Mouse (Mus musculus) lung, postnatal 0 days (tissue): ENCODE measurements around the gene Hist1h1e. TPM values are rescaled to one million over a fixed set of nuclear protein-coding genes. Genes with fewer than 3 reads are reported as not detected.
"Not testable (repeated sequence)": the region's sequence is repeated elsewhere in the genome, so short reads cannot be mapped to it uniquely, and the experiment has no call there.

Experiments used
- ATAC-seq: fragments of 200-750 bp; cut with Nextera tagmentation; 2 replicates; pipeline ENCODE4 v1.8.0; 2017; ENCODE audit warnings: moderate library complexity
- DNase-seq: peaks from one replicate; pipeline ENCODE4 v3.0.0-alpha.2; 2016; ENCODE audit warnings: low spot score
- H3K27ac ChIP-seq: fragments of 300-500 bp; sonication (generic); 2 replicates; pipeline ENCODE4 v1.5.1; 2014; ENCODE audit warnings: antibody characterized with exemption, mild to moderate bottlenecking, low read length, mixed read lengths
- H3K27me3 ChIP-seq: fragments of 300-500 bp; sonication (generic); replicated peaks from 2 replicates; pipeline ENCODE4 v1.6.1; 2014; ENCODE audit warnings: low read length, mixed read lengths; ENCODE audit not compliant: insufficient read depth
- H3K36me3 ChIP-seq: fragments of 300-500 bp; sonication (generic); 2 replicates; pipeline ENCODE4 v1.6.1; 2014; ENCODE audit warnings: low read length, mixed read lengths; ENCODE audit not compliant: insufficient read depth
- H3K4me1 ChIP-seq: fragments of 300-500 bp; sonication (generic); 2 replicates; pipeline ENCODE4 v1.6.1; 2014; ENCODE audit warnings: antibody characterized with exemption, low read depth, low read length, mixed read lengths; ENCODE audit not compliant: insufficient read depth
- H3K4me2 ChIP-seq: fragments of 300-500 bp; sonication (generic); replicated peaks from 2 replicates; pipeline ENCODE4 v1.6.1; 2014; ENCODE audit warnings: low read depth, mild to moderate bottlenecking, low read length, moderate library complexity, mixed read lengths
- H3K4me3 ChIP-seq: fragments of 300-500 bp; sonication (generic); 2 replicates; pipeline ENCODE4 v1.5.1; 2014; ENCODE audit warnings: low read depth, low read length
- H3K9ac ChIP-seq: fragments of 300-500 bp; sonication (generic); replicated peaks from 2 replicates; pipeline ENCODE4 v1.6.1; 2014; ENCODE audit warnings: low read depth, mild to moderate bottlenecking
- H3K9me3 ChIP-seq: fragments of 300-500 bp; sonication (generic); 2 replicates; pipeline ENCODE4 v1.6.1; 2016; ENCODE audit warnings: low read length, mixed read lengths
- CTCF ChIP-seq: IDR thresholded peaks from 2 replicates; pipeline ENCODE4 v1.5.1; 2016; ENCODE audit warnings: antibody characterized with exemption, mild to moderate bottlenecking
- EP300 ChIP-seq: IDR thresholded peaks from 2 replicates; pipeline ENCODE4 v1.6.1; 2016; ENCODE audit warnings: antibody characterized with exemption, mild to moderate bottlenecking, control low read depth
- WGBS: fragments of 180-500 bp; shearing (Covaris S2); extraction: QIAGEN DNeasy Blood & Tissue Kit; methylation state at CpG from one replicate; pipeline ENCODE4 v1.1.7; 2014; 5-methylcytosine and 5-hydroxymethylcytosine counted together
- polyA plus RNA-seq: library from polyadenylated mRNA; unstranded; fragments of >200 nt; fragmentation: Nextera tagmentation; extraction: Ambion mirVana; gene quantifications from 2 replicates; pipeline ENCODE4 v1.2.1, GENCODE M21; 2015

The Hist1h1e gene
- polyA plus RNA-seq, 1 experiment from 2014 or later = 7.8 TPM

GRCm38 (mm10) chr13:23575271-23575851, 47.0 kb downstream of the Hist1h1e start, which contains the start of gene Hist1h3d:
Hist1h3d (plus strand) TSS chr13:23575763.
- Histone ChIP-seq H3K9ac (no peak within 1 kb of the TSS), H3K4me1 (peaks cover 11% of the 10 kb centered on the region; the same call in 1 of the 2 replicates), H3K4me2 (peak within 1 kb of the TSS; percentile 57), H3K27me3 (no peaks in the 10 kb centered on the region), H3K27ac (peak within 1 kb of the TSS; percentile 76), H3K9me3 (no peaks in the 10 kb centered on the region), H3K36me3 (no peaks in the 10 kb centered on the region), H3K4me3 (peak within 1 kb of the TSS; percentile 35)
- ATAC-seq (peak; percentile 55), DNase-seq (peak; percentile 96)
- no peak for TF ChIP-seq EP300
- TF ChIP-seq CTCF = no peak
- WGBS = under 1% methylated on average over 18 of the region's 18 CpGs

GRCm38 (mm10) chr13:23574546-23575170, 47.7 kb downstream of the Hist1h1e start:
- not testable (repeated sequence) for H3K9me3 ChIP-seq, H3K27me3 ChIP-seq, H3K36me3 ChIP-seq, H3K9ac ChIP-seq
- 0 out of 2 replicates have a peak overlapping the region, but pooled peaks have one; percentile 15 for H3K4me3 ChIP-seq
- peak overlapping the region; percentile 64 for H3K4me2 ChIP-seq
- ATAC-seq (peak; percentile 3), DNase-seq (peak; percentile 36)
- H3K4me1 ChIP-seq = peaks cover 11% of the 10 kb centered on the region; the same call in 1 of the 2 replicates
- peak overlapping the region; percentile 75; the same call in 1 of the 2 replicates for H3K27ac ChIP-seq
- WGBS = 0% methylated on average over 5 of the region's 39 CpGs

- under 1% methylated on average over 17 of the region's 42 CpGs for WGBS
- peak; percentile 88 for ATAC-seq
- H3K27ac ChIP-seq = peak within 1 kb of the TSS; percentile 75; the same call in 1 of the 2 replicates
- H3K4me3 ChIP-seq = peak within 1 kb of the TSS; percentile 35; the same call in 1 of the 2 replicates
- H3K4me2 ChIP-seq = peak within 1 kb of the TSS; percentile 64
- not testable (repeated sequence) for H3K27me3 ChIP-seq, H3K9me3 ChIP-seq, H3K36me3 ChIP-seq
- H3K4me1 ChIP-seq = peaks cover 11% of the 10 kb centered on the region; the same call in 1 of the 2 replicates
- DNase-seq = peak; percentile 99
- peak; percentile 90 for TF ChIP-seq EP300
- peak within 1 kb of the TSS; percentile 27; the same call in 1 of the 2 replicates for H3K9ac ChIP-seq
Measured at GRCm38 (mm10) chr13:23573898-23574524, 48.3 kb downstream of the Hist1h1e start, which contains the start of the genes Hist1h2bf and Hist1h2ad. Hist1h2bf (minus strand) TSS chr13:23574196. Hist1h2ad (plus strand) TSS chr13:23574381.

- ATAC-seq, H3K9me3 ChIP-seq, H3K36me3 ChIP-seq, H3K27me3 ChIP-seq: not testable (repeated sequence)
- peak overlapping the region; percentile 64 for H3K4me2 ChIP-seq
- DNase-seq = peak; percentile 12
- peak overlapping the region; percentile 39; the same call in 1 of the 2 replicates for H3K27ac ChIP-seq
- peak overlapping the region; percentile 27; the same call in 1 of the 2 replicates for H3K9ac ChIP-seq
- H3K4me3 ChIP-seq = peak overlapping the region; percentile 16; the same call in 1 of the 2 replicates
- 7% methylated on average over 14 of the region's 20 CpGs for WGBS
- H3K4me1 ChIP-seq = peaks cover 11% of the 10 kb centered on the region; the same call in 1 of the 2 replicates
Measured at GRCm38 (mm10) chr13:23573034-23573897, 49.1 kb downstream of the Hist1h1e start.

- Histone ChIP-seq H3K4me2 (peak overlapping the region; percentile 64), H3K27me3 (no peaks in the 10 kb centered on the region), H3K4me3 (peak overlapping the region; percentile 33), H3K27ac (peak overlapping the region; percentile 48), H3K4me1 (peaks cover 11% of the 10 kb centered on the region; the same call in 1 of the 2 replicates), H3K9ac (peak overlapping the region; percentile 17; the same call in 1 of the 2 replicates), H3K9me3 (no peaks in the 10 kb centered on the region), H3K36me3 (no peaks in the 10 kb centered on the region)
- DNase-seq (peak; percentile 18), ATAC-seq (no peak)
- TF ChIP-seq EP300 = no peak
- TF ChIP-seq CTCF = no peak
- WGBS = 16% methylated on average over 2 of the region's 2 CpGs
Measured at GRCm38 (mm10) chr13:23572218-23573033, 49.9 kb downstream of the Hist1h1e start.
